Comparison of ENCODE assay signal across 24 mouse cellular contexts in genomic region chr14:61696886-61697554, GRCm38 (mm10).
A peak's percentile ranks its signal among the peaks of the same experiment; 100 is the strongest.
DNase-seq lines count a peak whose midpoint lies in the region; ATAC-seq and TF ChIP-seq lines count a peak whose summit lies in the region.
"Had no signal": no experiment of that assay in that cellular context is flagged by ENCODE, and none has a peak within 500 bp of the region (broad histone marks: within the 10 kb centered on the region; RNA-seq: fewer than 3 reads in every experiment).

No protein-coding gene starts in this region.

- no peak overlapping the region for H3K4me2 ChIP-seq in stomach, embryonic 16.5 days (ENCODE audit: low read depth, low read length)
- H3K4me2 ChIP-seq in stomach, postnatal 0 days (replicated peaks; ENCODE audit: low read depth): no peak overlapping the region
- H3K4me2 ChIP-seq: forebrain, embryonic 13.5 days; heart, embryonic 13.5 days; hindbrain, embryonic 13.5 days; liver, embryonic 13.5 days; lung, embryonic 15.5 days; midbrain, embryonic 11.5 days had no signal

- H3K27ac ChIP-seq in stomach, embryonic 16.5 days (ENCODE audit: low read length): 0 out of 2 replicates have a peak overlapping the region, but pooled peaks have one; percentile 18
- no peak overlapping the region for H3K27ac ChIP-seq in stomach, postnatal 0 days (replicated peaks)
- H3K27ac ChIP-seq in layer of hippocampus, adult 2 months: no peak overlapping the region
- H3K27ac ChIP-seq: forebrain, embryonic 13.5 days; heart, adult 2 months; heart, embryonic 13.5 days; hindbrain, embryonic 13.5 days; liver, embryonic 13.5 days; lung, embryonic 15.5 days had no signal

- TF ChIP-seq CTCF in stomach, postnatal 0 days (IDR thresholded peaks at IDR 0.05; ENCODE audit: low read depth): no peak
- TF ChIP-seq CTCF in layer of hippocampus, adult 2 months (conservative IDR thresholded peaks at IDR 0.05): no peak

- no peak for TF ChIP-seq EP300 in stomach, postnatal 0 days (optimal IDR thresholded peaks at IDR 0.05)

- H3K9me3 ChIP-seq in stomach, embryonic 16.5 days (replicated peaks; ENCODE audit: control insufficient read depth, low read length): no peaks in the 10 kb centered on the region
- H3K9me3 ChIP-seq in stomach, postnatal 0 days (ENCODE audit: control insufficient read depth, low read length): no peaks in the 10 kb centered on the region
- H3K9me3 ChIP-seq: forebrain, embryonic 13.5 days; heart, embryonic 13.5 days; hindbrain, embryonic 13.5 days; liver, embryonic 13.5 days; lung, embryonic 15.5 days had no signal

- H3K27me3 ChIP-seq in stomach, embryonic 16.5 days (ENCODE audit: control insufficient read depth, insufficient read depth, low read length): no peaks in the 10 kb centered on the region
- 0 out of 2 replicates have a peak, but pooled peaks cover 2% of the 10 kb centered on the region for H3K27me3 ChIP-seq in stomach, postnatal 0 days (ENCODE audit: control insufficient read depth, insufficient read depth, low read length)

- ATAC-seq in stomach, embryonic 16.5 days (ENCODE audit: insufficient read depth, low FRiP score): no peak
- no peak for ATAC-seq in stomach, postnatal 0 days (ENCODE audit: low FRiP score, low TSS enrichment)
- ATAC-seq in monocyte, adult 5-6 weeks (replicated peaks; ENCODE audit: insufficient number of reproducible peaks, low FRiP score, low TSS enrichment, poor library complexity, severe bottlenecking): peak; percentile 73
- ATAC-seq: forebrain, embryonic 13.5 days; inflammation-experienced regulatory T-cells, adult 6 months had no signal

- peak; percentile 79 for DNase-seq in heart, adult 11 months
- DNase-seq in heart, postnatal 14 days: no peak
- no peak for DNase-seq in stomach, postnatal 0 days (ENCODE audit: low spot score)
- DNase-seq in gonadal fat pad, adult 2 months (ENCODE audit: low read depth): peak; percentile 77
- no peak for DNase-seq in layer of hippocampus, adult 2 months (ENCODE audit: low spot score in 2 of 2)
- no peak for DNase-seq in left cerebral cortex, adult 18-20 months (ENCODE audit: low spot score in 2 of 2)
- DNase-seq: adrenal gland, adult 8-10 months; B cell, adult 2 months; cerebellum, adult 8-10 months; cerebellum, postnatal 36 days; heart, adult 2 months; kidney, adult 2 months; kidney, postnatal 10 days; layer of hippocampus, postnatal 36 days; liver, embryonic 13.5 days; lung, postnatal 4 days had no signal

- no peak overlapping the region for H3K9ac ChIP-seq in stomach, embryonic 16.5 days (ENCODE audit: low read length)
- H3K9ac ChIP-seq in stomach, postnatal 0 days (ENCODE audit: low read length): no peak overlapping the region
- H3K9ac ChIP-seq: forebrain, embryonic 13.5 days; heart, embryonic 13.5 days; hindbrain, embryonic 13.5 days; liver, embryonic 13.5 days; lung, embryonic 15.5 days had no signal

- no peaks in the 10 kb centered on the region for H3K4me1 ChIP-seq in stomach, embryonic 16.5 days (ENCODE audit: control insufficient read depth, insufficient read depth, low read length)
- H3K4me1 ChIP-seq in stomach, postnatal 0 days (replicated peaks; ENCODE audit: control insufficient read depth, insufficient read depth): no peaks in the 10 kb centered on the region
- H3K4me1 ChIP-seq: heart, embryonic 13.5 days; liver, embryonic 13.5 days; lung, embryonic 15.5 days had no signal

- WGBS in stomach, embryonic 16.5 days: 70% methylated on average over 13 of the region's 13 CpGs
- WGBS in stomach, postnatal 0 days: 72% methylated on average over 13 of the region's 13 CpGs

- H3K4me3 ChIP-seq in stomach, embryonic 16.5 days (replicated peaks; ENCODE audit: low read length): no peak overlapping the region
- H3K4me3 ChIP-seq in stomach, postnatal 0 days (ENCODE audit: low read depth, low read length): no peak overlapping the region
- H3K4me3 ChIP-seq in layer of hippocampus, adult 2 months: no peak overlapping the region
- H3K4me3 ChIP-seq: forebrain, embryonic 13.5 days; heart, adult 2 months; heart, embryonic 13.5 days; hindbrain, embryonic 13.5 days; liver, embryonic 13.5 days; lung, embryonic 15.5 days had no signal

- intact Hi-C loops in heart, postnatal 14 days (cut with DNase I): no loop called here

- no peaks in the 10 kb centered on the region for H3K36me3 ChIP-seq in stomach, embryonic 16.5 days (ENCODE audit: control insufficient read depth, insufficient read depth, low read length)
- H3K36me3 ChIP-seq in stomach, postnatal 0 days (ENCODE audit: control insufficient read depth, insufficient read depth, low read length): no peaks in the 10 kb centered on the region
- H3K36me3 ChIP-seq: heart, embryonic 13.5 days; hindbrain, embryonic 13.5 days; liver, embryonic 13.5 days; lung, embryonic 15.5 days had no signal

Comparison
In these comparisons a context has a peak if more than half of its experiments do, and no peak if none do; other contexts are left out.
1. DNase-seq: peak in heart, adult 11 months (single experiment) and gonadal fat pad, adult 2 months (single experiment); none in heart, postnatal 14 days (0 of 2), stomach, postnatal 0 days (single experiment), layer of hippocampus, adult 2 months (0 of 2) and left cerebral cortex, adult 18-20 months (0 of 2).